Mouse (Mus musculus): ENCODE results near the gene Spata18. TPM values are rescaled to one million over a fixed set of nuclear protein-coding genes. Genes with fewer than 3 reads are reported as not detected.

The Spata18 gene
- total RNA-seq, 2 experiments from 2014 or later = not detected

- no peak for DNase-seq
These were observed 70.6 kb downstream of the Spata18 start for GRCm38 (mm10) chr5:73721682-73722282.

GRCm38 (mm10) chr5:73725981-73726380 lies 74.8 kb downstream of the Spata18 start:
- DNase-seq = no peak

- no peak for DNase-seq
These were observed 77.5 kb downstream of the Spata18 start for GRCm38 (mm10) chr5:73728651-73729050.

Other genes starting within 250 kb of the Spata18 start
- not detected for gene Cwh43, start 245.3 kb upstream of the Spata18 start, total RNA-seq (2021)
- gene Dcun1d4, start 170.4 kb upstream of the Spata18 start, total RNA-seq (2021) = 1 to 10 TPM; 8.1 to 9.0 TPM
- not detected for gene Lrrc66, start 18.9 kb upstream of the Spata18 start, total RNA-seq (2021)
- gene Sgcb, start 3.6 kb upstream of the Spata18 start, total RNA-seq (2021) = 10 to 100 TPM; 96.5 TPM